Mouse (Mus musculus): Measurements from ENCODE around the gene Cd47. TPM values are rescaled to one million over a fixed set of nuclear protein-coding genes. Genes with fewer than 3 reads are reported as not detected.

Gene Cd47
- total and polyA plus RNA-seq, 2 experiments from 2014 or later = 32.9 to 77.8 TPM

DNA sequence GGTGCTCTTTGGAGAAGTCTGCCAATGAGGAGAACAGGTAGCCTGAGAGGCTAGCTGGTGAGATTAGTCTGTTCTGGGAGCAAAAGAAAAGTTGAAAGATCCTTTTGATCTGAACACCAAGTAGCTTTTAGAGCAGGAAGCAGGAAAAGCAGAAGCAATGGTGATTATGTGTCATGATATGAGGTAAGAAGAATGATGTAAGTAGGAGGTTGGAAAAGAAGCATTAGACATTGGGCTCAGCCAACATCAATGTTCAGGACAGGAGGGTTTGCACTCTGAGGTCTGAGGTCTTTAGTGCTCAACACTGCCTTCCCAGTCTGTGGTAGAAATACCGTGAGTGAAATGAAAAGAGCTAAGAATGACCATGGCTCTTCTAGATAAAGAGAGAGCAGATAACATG, 143.4 kb downstream of the Cd47 start:
- no peaks in the 10 kb centered on the region for H3K9me3 ChIP-seq (replicated peaks; ENCODE audit: control insufficient read depth, low read length)
- H3K27ac ChIP-seq (ENCODE audit: low read depth) = no peak overlapping the region
- no peak overlapping the region for H3K4me2 ChIP-seq (ENCODE audit: low read depth, low read length)
- ATAC-seq (ENCODE audit: insufficient read depth, low read depth) (no peak), DNase-seq (ENCODE audit: low spot score) (no peak)
- no peak overlapping the region for H3K4me3 ChIP-seq (ENCODE audit: low read depth, low read length)
- TF ChIP-seq CTCF (IDR thresholded peaks at IDR 0.05; ENCODE audit: low read depth) = no peak
- no peak for TF ChIP-seq EP300 (IDR thresholded peaks at IDR 0.05; ENCODE audit: low read depth)
- no peaks in the 10 kb centered on the region for H3K27me3 ChIP-seq (ENCODE audit: control insufficient read depth, insufficient read depth, low read length)
- H3K4me1 ChIP-seq (ENCODE audit: control insufficient read depth, insufficient read depth) = no peaks in the 10 kb centered on the region
- no peak overlapping the region for H3K9ac ChIP-seq (replicated peaks; ENCODE audit: low read depth, low read length)
- no peaks in the 10 kb centered on the region for H3K36me3 ChIP-seq (replicated peaks; ENCODE audit: control insufficient read depth, insufficient read depth, low read length)
- WGBS = 43% methylated on average over 1 of the region's 1 CpGs

GRCm38 (mm10) chr16:49945084-49945483, 144.8 kb downstream of the Cd47 start:
- ATAC-seq (ENCODE audit: insufficient read depth, low read depth) (no peak), DNase-seq (ENCODE audit: low spot score) (no peak)
- no peak overlapping the region for H3K9ac ChIP-seq (replicated peaks; ENCODE audit: low read depth, low read length)
- no peak overlapping the region for H3K27ac ChIP-seq (ENCODE audit: low read depth)
- no peaks in the 10 kb centered on the region for H3K9me3 ChIP-seq (replicated peaks; ENCODE audit: control insufficient read depth, low read length)
- no peaks in the 10 kb centered on the region for H3K27me3 ChIP-seq (ENCODE audit: control insufficient read depth, insufficient read depth, low read length)
- no peaks in the 10 kb centered on the region for H3K4me1 ChIP-seq (ENCODE audit: control insufficient read depth, insufficient read depth)
- H3K36me3 ChIP-seq (replicated peaks; ENCODE audit: control insufficient read depth, insufficient read depth, low read length) = no peaks in the 10 kb centered on the region
- no peak overlapping the region for H3K4me2 ChIP-seq (ENCODE audit: low read depth, low read length)
- no peak overlapping the region for H3K4me3 ChIP-seq (ENCODE audit: low read depth, low read length)
- WGBS = 72% methylated on average over 5 of the region's 5 CpGs
- no peak for TF ChIP-seq CTCF (IDR thresholded peaks at IDR 0.05; ENCODE audit: low read depth)
- no peak for TF ChIP-seq EP300 (IDR thresholded peaks at IDR 0.05; ENCODE audit: low read depth)

GRCm38 (mm10) chr16:49947049-49947448, 146.7 kb downstream of the Cd47 start:
- H3K4me3 ChIP-seq (ENCODE audit: low read depth, low read length) = no peak overlapping the region
- H3K9ac ChIP-seq (replicated peaks; ENCODE audit: low read depth, low read length) = no peak overlapping the region
- WGBS = 80% methylated on average over 3 of the region's 3 CpGs
- TF ChIP-seq EP300 (IDR thresholded peaks at IDR 0.05; ENCODE audit: low read depth) (no peak), CTCF (IDR thresholded peaks at IDR 0.05; ENCODE audit: low read depth) (no peak)
- H3K4me2 ChIP-seq (ENCODE audit: low read depth, low read length) = no peak overlapping the region
- DNase-seq (ENCODE audit: low spot score) (no peak), ATAC-seq (ENCODE audit: insufficient read depth, low read depth) (no peak)
- no peaks in the 10 kb centered on the region for H3K36me3 ChIP-seq (replicated peaks; ENCODE audit: control insufficient read depth, insufficient read depth, low read length)
- H3K27me3 ChIP-seq (ENCODE audit: control insufficient read depth, insufficient read depth, low read length) = no peaks in the 10 kb centered on the region
- no peaks in the 10 kb centered on the region for H3K9me3 ChIP-seq (replicated peaks; ENCODE audit: control insufficient read depth, low read length)
- peaks cover 4% of the 10 kb centered on the region; the same call in 1 of the 2 replicates for H3K4me1 ChIP-seq (ENCODE audit: control insufficient read depth, insufficient read depth)
- no peak overlapping the region for H3K27ac ChIP-seq (ENCODE audit: low read depth)

- ATAC-seq (ENCODE audit: insufficient read depth, low read depth) = no peak
- Histone ChIP-seq H3K27ac (ENCODE audit: low read depth) (no peak overlapping the region), H3K9ac (replicated peaks; ENCODE audit: low read depth, low read length) (no peak overlapping the region), H3K36me3 (replicated peaks; ENCODE audit: control insufficient read depth, insufficient read depth, low read length) (no peaks in the 10 kb centered on the region), H3K9me3 (replicated peaks; ENCODE audit: control insufficient read depth, low read length) (no peaks in the 10 kb centered on the region), H3K4me3 (ENCODE audit: low read depth, low read length) (no peak overlapping the region), H3K4me2 (ENCODE audit: low read depth, low read length) (no peak overlapping the region), H3K4me1 (ENCODE audit: control insufficient read depth, insufficient read depth) (peaks cover 4% of the 10 kb centered on the region; the same call in 1 of the 2 replicates), H3K27me3 (ENCODE audit: control insufficient read depth, insufficient read depth, low read length) (no peaks in the 10 kb centered on the region)
- TF ChIP-seq CTCF (IDR thresholded peaks at IDR 0.05; ENCODE audit: low read depth) = no peak
- TF ChIP-seq EP300 (IDR thresholded peaks at IDR 0.05; ENCODE audit: low read depth) = no peak
- 91% methylated on average over 7 of the region's 7 CpGs for WGBS
- DNase-seq (ENCODE audit: low spot score) = no peak
These were observed 147.3 kb downstream of the Cd47 start for GRCm38 (mm10) chr16:49947610-49948009.

GRCm38 (mm10) chr16:49948287-49948686, 148.0 kb downstream of the Cd47 start:
- no peaks in the 10 kb centered on the region for H3K36me3 ChIP-seq (replicated peaks; ENCODE audit: control insufficient read depth, insufficient read depth, low read length)
- TF ChIP-seq CTCF (IDR thresholded peaks at IDR 0.05; ENCODE audit: low read depth) = no peak
- no peak for TF ChIP-seq EP300 (IDR thresholded peaks at IDR 0.05; ENCODE audit: low read depth)
- H3K4me1 ChIP-seq (ENCODE audit: control insufficient read depth, insufficient read depth) = peaks cover 4% of the 10 kb centered on the region; the same call in 1 of the 2 replicates
- DNase-seq (ENCODE audit: low spot score) (no peak), ATAC-seq (ENCODE audit: insufficient read depth, low read depth) (no peak)
- WGBS = 78% methylated on average over 3 of the region's 3 CpGs
- no peak overlapping the region for H3K4me3 ChIP-seq (ENCODE audit: low read depth, low read length)
- H3K27me3 ChIP-seq (ENCODE audit: control insufficient read depth, insufficient read depth, low read length) = no peaks in the 10 kb centered on the region
- no peak overlapping the region for H3K9ac ChIP-seq (replicated peaks; ENCODE audit: low read depth, low read length)
- no peak overlapping the region for H3K27ac ChIP-seq (ENCODE audit: low read depth)
- H3K9me3 ChIP-seq (replicated peaks; ENCODE audit: control insufficient read depth, low read length) = no peaks in the 10 kb centered on the region
- H3K4me2 ChIP-seq (ENCODE audit: low read depth, low read length) = no peak overlapping the region

- Histone ChIP-seq H3K9ac (replicated peaks; ENCODE audit: low read depth, low read length) (no peak overlapping the region), H3K4me2 (ENCODE audit: low read depth, low read length) (no peak overlapping the region), H3K27me3 (ENCODE audit: control insufficient read depth, insufficient read depth, low read length) (no peaks in the 10 kb centered on the region), H3K27ac (ENCODE audit: low read depth) (no peak overlapping the region), H3K9me3 (replicated peaks; ENCODE audit: control insufficient read depth, low read length) (no peaks in the 10 kb centered on the region), H3K36me3 (replicated peaks; ENCODE audit: control insufficient read depth, insufficient read depth, low read length) (no peaks in the 10 kb centered on the region), H3K4me1 (ENCODE audit: control insufficient read depth, insufficient read depth) (peaks cover 4% of the 10 kb centered on the region; the same call in 1 of the 2 replicates), H3K4me3 (ENCODE audit: low read depth, low read length) (no peak overlapping the region)
- TF ChIP-seq CTCF (IDR thresholded peaks at IDR 0.05; ENCODE audit: low read depth) (no peak), EP300 (IDR thresholded peaks at IDR 0.05; ENCODE audit: low read depth) (no peak)
- ATAC-seq (ENCODE audit: insufficient read depth, low read depth) = no peak
- no peak for DNase-seq (ENCODE audit: low spot score)
- WGBS = 55% methylated on average over 4 of the region's 4 CpGs
These were observed 148.9 kb downstream of the Cd47 start for GRCm38 (mm10) chr16:49949261-49949660.

All from heart, postnatal 0 days (tissue).